Mouse (Mus musculus): ENCODE measurements around the gene Klhdc8a. TPM values are rescaled to one million over a fixed set of nuclear protein-coding genes. Genes with fewer than 3 reads are reported as not detected.
A peak's percentile ranks its signal among the peaks of the same experiment; 100 is the strongest.

The Klhdc8a gene
- polyA plus RNA-seq, 1 experiment = 29.6 TPM

DNA sequence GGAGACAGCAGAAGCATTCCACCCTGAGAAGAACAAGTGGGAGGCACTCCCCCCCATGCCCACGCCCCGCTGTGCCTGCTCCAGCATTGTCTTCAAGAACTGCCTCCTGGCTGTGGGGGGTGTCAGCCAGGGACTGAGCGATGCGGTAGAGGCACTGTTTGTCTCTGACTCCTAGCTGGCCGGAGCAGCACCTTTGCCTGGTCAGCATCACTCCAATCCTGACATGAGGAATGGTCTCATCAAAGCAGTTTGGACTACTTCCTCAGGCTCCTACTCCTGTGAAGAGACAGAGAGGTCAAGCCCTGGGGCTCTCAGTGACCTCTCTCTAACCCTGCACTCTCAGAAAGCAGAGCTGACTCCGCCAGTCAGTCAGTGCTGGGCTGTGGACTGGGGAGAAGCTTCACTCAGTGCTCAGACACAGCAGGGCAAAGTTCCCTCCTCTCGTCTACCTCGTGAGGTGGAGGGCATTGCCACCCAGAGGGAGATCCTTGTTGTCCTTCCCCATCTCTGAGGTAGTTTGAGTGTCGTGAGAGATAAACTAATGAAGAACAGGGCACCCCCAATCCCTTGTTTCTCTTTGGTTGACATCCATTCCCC, 6.3 kb downstream of the Klhdc8a start:
- Histone ChIP-seq H3K4me1 (ENCODE audit: control insufficient read depth, insufficient read depth, low read length) (peaks cover 13% of the 10 kb centered on the region), H3K27ac (ENCODE audit: insufficient read depth, low read length) (no peak overlapping the region), H3K4me3 (replicated peaks; ENCODE audit: insufficient read depth, low read depth, low read length) (no peak overlapping the region), H3K27me3 (ENCODE audit: control insufficient read depth, insufficient read depth, low read length) (no peaks in the 10 kb centered on the region)
- no peak for DNase-seq
- TF ChIP-seq POLR2A (IDR thresholded peaks at IDR 0.05; ENCODE audit: borderline replicate concordance, insufficient read depth, low read length) (no peak), CTCF (IDR thresholded peaks at IDR 0.05; ENCODE audit: borderline replicate concordance, insufficient read depth, low read depth, low read length) (no peak)
- WGBS = 65% methylated on average over 9 of the region's 9 CpGs

DNA sequence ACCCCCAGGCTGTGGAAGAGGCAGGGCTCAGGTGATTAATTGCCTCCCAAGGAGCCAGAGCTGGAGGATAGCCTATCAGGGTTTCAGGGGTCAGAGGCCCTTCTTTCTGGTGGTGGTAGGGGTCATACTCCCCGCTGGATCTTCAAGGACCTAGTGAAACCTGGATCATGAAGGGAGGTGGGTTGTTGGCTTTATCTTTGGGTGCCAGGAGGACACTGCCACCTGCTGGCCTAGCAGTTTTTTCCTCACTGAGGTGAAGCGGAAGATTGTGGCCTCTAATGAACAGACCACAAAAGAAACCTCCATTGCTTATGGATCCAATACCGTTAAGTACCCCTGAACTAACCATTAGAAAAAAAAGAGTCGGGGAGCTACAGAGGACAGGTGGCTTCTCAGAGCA, 7.7 kb downstream of the Klhdc8a start:
- peak; percentile 48 to 65 for DNase-seq
- 49% methylated on average over 4 of the region's 4 CpGs for WGBS

GRCm38 (mm10) chr1:132306808-132307207, 8.4 kb downstream of the Klhdc8a start:
- TF ChIP-seq POLR2A (IDR thresholded peaks at IDR 0.05; ENCODE audit: borderline replicate concordance, insufficient read depth, low read length) (peak; percentile 10; the same call in 1 of the 2 replicates), CTCF (IDR thresholded peaks at IDR 0.05; ENCODE audit: borderline replicate concordance, insufficient read depth, low read depth, low read length) (no peak)
- no peak overlapping the region for H3K4me3 ChIP-seq (replicated peaks; ENCODE audit: insufficient read depth, low read depth, low read length)
- peaks cover 8% of the 10 kb centered on the region for H3K4me1 ChIP-seq (ENCODE audit: control insufficient read depth, insufficient read depth, low read length)
- no peak for DNase-seq
- 35% methylated on average over 4 of the region's 4 CpGs for WGBS
- H3K27ac ChIP-seq (ENCODE audit: insufficient read depth, low read length) = no peak overlapping the region
- no peaks in the 10 kb centered on the region for H3K27me3 ChIP-seq (ENCODE audit: control insufficient read depth, insufficient read depth, low read length)

More for the DNA sequence above, 7.7 kb downstream of the Klhdc8a start:
- peaks cover 10% of the 10 kb centered on the region for H3K4me1 ChIP-seq (ENCODE audit: control insufficient read depth, insufficient read depth, low read length)
- no peaks in the 10 kb centered on the region for H3K27me3 ChIP-seq (ENCODE audit: control insufficient read depth, insufficient read depth, low read length)
- no peak overlapping the region for H3K4me3 ChIP-seq (replicated peaks; ENCODE audit: insufficient read depth, low read depth, low read length)
- TF ChIP-seq CTCF (IDR thresholded peaks at IDR 0.05; ENCODE audit: borderline replicate concordance, insufficient read depth, low read depth, low read length) = peak; percentile 77
- no peak for TF ChIP-seq POLR2A (IDR thresholded peaks at IDR 0.05; ENCODE audit: borderline replicate concordance, insufficient read depth, low read length)
- no peak overlapping the region for H3K27ac ChIP-seq (ENCODE audit: insufficient read depth, low read length)

DNA sequence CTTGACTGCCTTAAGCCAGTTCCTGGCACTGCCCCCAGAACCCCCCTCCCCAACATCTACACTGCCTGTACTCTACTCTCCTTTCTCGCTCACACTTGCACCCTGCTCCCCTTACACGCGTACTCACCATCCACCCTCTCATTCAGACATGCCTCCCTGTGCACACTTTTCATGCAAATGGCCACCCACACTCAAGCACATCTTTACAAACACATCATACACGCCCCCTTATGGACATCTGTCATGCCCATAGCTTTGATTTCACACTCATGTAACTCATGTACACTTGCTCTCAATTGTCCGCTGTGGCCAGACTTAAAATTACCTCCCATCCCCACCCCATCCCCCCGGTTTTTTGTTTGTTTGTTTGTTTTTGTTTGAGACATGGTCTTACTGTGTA, 9.5 kb downstream of the Klhdc8a start:
- Histone ChIP-seq H3K27me3 (ENCODE audit: control insufficient read depth, insufficient read depth, low read length) (no peaks in the 10 kb centered on the region), H3K4me1 (ENCODE audit: control insufficient read depth, insufficient read depth, low read length) (peaks cover 4% of the 10 kb centered on the region; the same call in 1 of the 2 replicates), H3K27ac (ENCODE audit: insufficient read depth, low read length) (no peak overlapping the region), H3K4me3 (replicated peaks; ENCODE audit: insufficient read depth, low read depth, low read length) (no peak overlapping the region)
- TF ChIP-seq CTCF (IDR thresholded peaks at IDR 0.05; ENCODE audit: borderline replicate concordance, insufficient read depth, low read depth, low read length) = no peak
- TF ChIP-seq POLR2A (IDR thresholded peaks at IDR 0.05; ENCODE audit: borderline replicate concordance, insufficient read depth, low read length) = no peak
- WGBS = 82% methylated on average over 6 of the region's 6 CpGs
- no peak for DNase-seq

DNA sequence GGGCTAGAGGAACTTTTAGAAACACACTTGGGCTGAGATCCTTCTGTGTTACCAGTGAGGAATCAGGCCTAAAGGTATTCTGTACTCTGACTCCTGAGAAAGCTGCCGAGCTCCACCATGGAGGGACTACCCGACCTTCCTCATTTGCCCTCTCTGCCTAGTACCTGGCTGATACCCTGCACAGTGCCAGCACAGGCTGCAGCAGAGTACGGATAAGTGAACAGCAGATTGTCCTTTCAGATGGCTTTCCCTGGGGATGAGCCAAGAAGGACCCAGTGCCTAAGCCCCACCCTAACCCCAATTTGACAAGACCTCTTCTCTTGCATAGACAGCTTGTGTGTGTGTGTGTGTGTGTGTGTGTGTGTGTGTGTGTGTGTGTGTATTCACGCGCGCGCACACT, 10.2 kb downstream of the Klhdc8a start:
- no peaks in the 10 kb centered on the region for H3K27me3 ChIP-seq (ENCODE audit: control insufficient read depth, insufficient read depth, low read length)
- no peak overlapping the region for H3K27ac ChIP-seq (ENCODE audit: insufficient read depth, low read length)
- TF ChIP-seq CTCF (IDR thresholded peaks at IDR 0.05; ENCODE audit: borderline replicate concordance, insufficient read depth, low read depth, low read length) = no peak
- TF ChIP-seq POLR2A (IDR thresholded peaks at IDR 0.05; ENCODE audit: borderline replicate concordance, insufficient read depth, low read length) = no peak
- peaks cover 4% of the 10 kb centered on the region; the same call in 1 of the 2 replicates for H3K4me1 ChIP-seq (ENCODE audit: control insufficient read depth, insufficient read depth, low read length)
- no peak overlapping the region for H3K4me3 ChIP-seq (replicated peaks; ENCODE audit: insufficient read depth, low read depth, low read length)
- 71% methylated on average over 7 of the region's 7 CpGs for WGBS
- DNase-seq = no peak

DNA sequence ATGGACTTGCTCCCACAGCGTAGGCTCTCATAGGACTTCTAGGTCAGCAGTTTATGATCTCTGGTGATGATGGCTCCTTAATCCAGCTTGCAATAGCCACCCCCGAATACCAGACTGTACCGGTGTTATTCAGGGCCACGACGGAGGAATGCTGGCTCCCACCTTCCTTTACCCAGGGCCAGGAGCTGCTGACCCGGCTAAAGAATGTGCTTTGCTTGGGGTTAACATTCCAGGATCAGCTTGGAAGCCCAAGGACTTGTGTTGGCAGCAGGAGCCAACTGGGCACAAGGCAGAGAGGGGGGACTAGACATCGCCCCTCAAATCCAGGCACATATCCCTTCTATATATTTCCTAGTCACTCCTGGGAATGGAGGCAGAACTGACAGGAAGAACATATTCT, 12.3 kb downstream of the Klhdc8a start:
- no peaks in the 10 kb centered on the region for H3K27me3 ChIP-seq (ENCODE audit: control insufficient read depth, insufficient read depth, low read length)
- H3K4me3 ChIP-seq (replicated peaks; ENCODE audit: insufficient read depth, low read depth, low read length) = no peak overlapping the region
- DNase-seq = no peak
- H3K27ac ChIP-seq (ENCODE audit: insufficient read depth, low read length) = no peak overlapping the region
- H3K4me1 ChIP-seq (ENCODE audit: control insufficient read depth, insufficient read depth, low read length) = peaks cover 4% of the 10 kb centered on the region; the same call in 1 of the 2 replicates
- 77% methylated on average over 7 of the region's 7 CpGs for WGBS
- TF ChIP-seq CTCF (IDR thresholded peaks at IDR 0.05; ENCODE audit: borderline replicate concordance, insufficient read depth, low read depth, low read length) = no peak
- no peak for TF ChIP-seq POLR2A (IDR thresholded peaks at IDR 0.05; ENCODE audit: borderline replicate concordance, insufficient read depth, low read length)

GRCm38 (mm10) chr1:132311174-132311859, 12.9 kb downstream of the Klhdc8a start:
- 93% methylated on average over 10 of the region's 10 CpGs for WGBS
- no peak for DNase-seq

GRCm38 (mm10) chr1:132312043-132312442, 13.6 kb downstream of the Klhdc8a start:
- Histone ChIP-seq H3K27me3 (ENCODE audit: control insufficient read depth, insufficient read depth, low read length) (no peaks in the 10 kb centered on the region), H3K27ac (ENCODE audit: insufficient read depth, low read length) (no peak overlapping the region), H3K4me1 (ENCODE audit: control insufficient read depth, insufficient read depth, low read length) (peaks cover 4% of the 10 kb centered on the region; the same call in 1 of the 2 replicates), H3K4me3 (replicated peaks; ENCODE audit: insufficient read depth, low read depth, low read length) (no peak overlapping the region)
- TF ChIP-seq CTCF (IDR thresholded peaks at IDR 0.05; ENCODE audit: borderline replicate concordance, insufficient read depth, low read depth, low read length) (no peak), POLR2A (IDR thresholded peaks at IDR 0.05; ENCODE audit: borderline replicate concordance, insufficient read depth, low read length) (no peak)
- WGBS = 3% methylated on average over 2 of the region's 2 CpGs
- no peak for DNase-seq

More at GRCm38 (mm10) chr1:132311174-132311859, 12.9 kb downstream of the Klhdc8a start:
- peaks cover 4% of the 10 kb centered on the region; the same call in 1 of the 2 replicates for H3K4me1 ChIP-seq (ENCODE audit: control insufficient read depth, insufficient read depth, low read length)
- H3K27me3 ChIP-seq (ENCODE audit: control insufficient read depth, insufficient read depth, low read length) = no peaks in the 10 kb centered on the region
- no peak for TF ChIP-seq POLR2A (IDR thresholded peaks at IDR 0.05; ENCODE audit: borderline replicate concordance, insufficient read depth, low read length)
- no peak overlapping the region for H3K27ac ChIP-seq (ENCODE audit: insufficient read depth, low read length)
- no peak overlapping the region for H3K4me3 ChIP-seq (replicated peaks; ENCODE audit: insufficient read depth, low read depth, low read length)
